Mouse (Mus musculus) left cerebral cortex, postnatal 36 days (tissue): Measurements from ENCODE around the gene Ugt1a6a. TPM values are rescaled to one million over a fixed set of nuclear protein-coding genes. Genes with fewer than 3 reads are reported as not detected.
"Not testable (repeated sequence)": the region's sequence is repeated elsewhere in the genome, so short reads cannot be mapped to it uniquely, and the experiment has no call there.

Experiments used
- DNase-seq, 2 experiments: peaks; one replicate each; pipeline ENCODE4 v3.0.0; 2021 to 2022; ENCODE audit warnings: low spot score in 2 of 2, mixed read lengths in 1 of 2
- intact Hi-C: fragments of 180-260 bp; cut with DNase I; formaldehyde crosslinking; loops from one replicate; pipeline ENCODE4 v1.15.1; 2025
- total RNA-seq, 2 experiments: library from RNA; stranded (reverse); gene quantifications; 2 replicates each; pipeline ENCODE4 v1.2.3; 2021

The Ugt1a6a gene
- total RNA-seq, 2 experiments from 2014 or later, result 0.96 to 1.2 TPM

GRCm38 (mm10) chr1:88205294-88205922 lies 70.8 kb downstream of the Ugt1a6a start, which contains the start of gene Dnajb3:
Gene Dnajb3 (minus strand): TSS chr1:88205782.
- peak; percentile 82 to 86 for DNase-seq
- intact Hi-C loops, result no loop called here

- intact Hi-C loops, result no loop called here
- DNase-seq, result no peak
These were observed 72.4 kb downstream of the Ugt1a6a start for GRCm38 (mm10) chr1:88206843-88207479.

GRCm38 (mm10) chr1:88211812-88212211 lies 77.2 kb downstream of the Ugt1a6a start, which contains the start of gene Ugt1a1:
Gene Ugt1a1 (plus strand): TSS chr1:88211959.
- intact Hi-C loops, result no loop called here

GRCm38 (mm10) chr1:88212341-88213045 lies 77.9 kb downstream of the Ugt1a6a start:
- intact Hi-C loops, result no loop called here
- DNase-seq, result no peak

More at GRCm38 (mm10) chr1:88211812-88212211, 77.2 kb downstream of the Ugt1a6a start, which contains the start of gene Ugt1a1:
- no peak for DNase-seq

GRCm38 (mm10) chr1:88213061-88213460 lies 78.5 kb downstream of the Ugt1a6a start:
- intact Hi-C loops, result no loop called here

GRCm38 (mm10) chr1:88213766-88214461 lies 79.3 kb downstream of the Ugt1a6a start:
- no peak for DNase-seq
- intact Hi-C loops, result no loop called here

More at GRCm38 (mm10) chr1:88213061-88213460, 78.5 kb downstream of the Ugt1a6a start:
- DNase-seq, result no peak

GRCm38 (mm10) chr1:88214462-88214952 lies 79.9 kb downstream of the Ugt1a6a start:
- intact Hi-C loops, result no loop called here
- no peak for DNase-seq

GRCm38 (mm10) chr1:88215466-88216380 lies 81.1 kb downstream of the Ugt1a6a start:
- intact Hi-C loops, result no loop called here
- no peak for DNase-seq

- intact Hi-C loops, result no loop called here
- no peak for DNase-seq
These were observed 81.9 kb downstream of the Ugt1a6a start for GRCm38 (mm10) chr1:88216551-88216950.

GRCm38 (mm10) chr1:88217144-88217543 lies 82.5 kb downstream of the Ugt1a6a start:
- intact Hi-C loops, result no loop called here
- DNase-seq, result no peak

- intact Hi-C loops, result no loop called here
- no peak for DNase-seq
These were observed 83.0 kb downstream of the Ugt1a6a start for GRCm38 (mm10) chr1:88217576-88217975.

GRCm38 (mm10) chr1:88218051-88218450 lies 83.4 kb downstream of the Ugt1a6a start:
- intact Hi-C loops, result no loop called here
- DNase-seq, result no peak

- no peak for DNase-seq
- intact Hi-C loops, result no loop called here
These were observed 84.0 kb downstream of the Ugt1a6a start for GRCm38 (mm10) chr1:88218591-88218990.

- DNase-seq, result no peak
These were observed 84.4 kb downstream of the Ugt1a6a start for GRCm38 (mm10) chr1:88219054-88219453.

GRCm38 (mm10) chr1:88220336-88220735 lies 85.7 kb downstream of the Ugt1a6a start:
- intact Hi-C loops, result loop anchor here (5.0 kb wide), 1 partner anchor 82 kb away; no protein-coding TSS in a partner anchor
- DNase-seq, result no peak

More at GRCm38 (mm10) chr1:88219054-88219453, 84.4 kb downstream of the Ugt1a6a start:
- intact Hi-C loops, result no loop called here

- intact Hi-C loops, result loop anchor here (5.0 kb wide), 1 partner anchor 80 kb away; no protein-coding TSS in a partner anchor
- DNase-seq, result no peak
These were observed 87.6 kb downstream of the Ugt1a6a start for GRCm38 (mm10) chr1:88222216-88222615.

- intact Hi-C loops, result loop anchor here (5.0 kb wide), 1 partner anchor 79 kb away; no protein-coding TSS in a partner anchor
- DNase-seq, result not testable (repeated sequence)
These were observed 88.5 kb downstream of the Ugt1a6a start for GRCm38 (mm10) chr1:88223011-88223515.

- intact Hi-C loops, result loop anchor here (5.0 kb wide), 1 partner anchor 79 kb away; no protein-coding TSS in a partner anchor
- peak in 1 of 2 experiments; percentile 4 for DNase-seq
These were observed 89.0 kb downstream of the Ugt1a6a start for GRCm38 (mm10) chr1:88223591-88223990.
